Mouse (Mus musculus) testis, adult 2 months (tissue): ENCODE measurements around the gene Epn1.

Experiments
- CTCF ChIP-seq: fragments of 200-500 bp; IDR thresholded peaks from 2 replicates; pipeline ENCODE4 v1.5.1; 2012; ENCODE audit warnings: low read depth, mild to moderate bottlenecking, inconsistent platforms, low read length, moderate library complexity; ENCODE audit not compliant: control insufficient read depth, insufficient read depth, insufficient replicate concordance
- POLR2A ChIP-seq: fragments of 200-500 bp; IDR thresholded peaks from 2 replicates; pipeline ENCODE4 v1.6.1; 2012; ENCODE audit warnings: low read depth, mild to moderate bottlenecking, inconsistent platforms, low read length, moderate library complexity; ENCODE audit not compliant: control insufficient read depth

- no peak for TF ChIP-seq CTCF
- TF ChIP-seq POLR2A: 0 out of 2 replicates have a peak, but pooled peaks have one; percentile 15
Observed at GRCm38 (mm10) chr7:5057381-5057780, 22.7 kb upstream of the Epn1 start.
